Mouse (Mus musculus): Measurements from ENCODE around the gene Srcin1.

Gene Srcin1

GRCm38 (mm10) chr11:97578286-97578685 lies 2.3 kb upstream of the Srcin1 start:
- no peak for DNase-seq

GRCm38 (mm10) chr11:97575638-97576037 lies 348 bp downstream of the Srcin1 start:
- peak; percentile 33 to 69 for DNase-seq

- DNase-seq, result no peak
These were observed 911 bp downstream of the Srcin1 start for GRCm38 (mm10) chr11:97575075-97575474.

- DNase-seq, result no peak
These were observed 1.4 kb downstream of the Srcin1 start for GRCm38 (mm10) chr11:97574551-97575051.

GRCm38 (mm10) chr11:97573891-97574550 lies 2.0 kb downstream of the Srcin1 start:
- DNase-seq, result no peak

GRCm38 (mm10) chr11:97572895-97573480 lies 3.0 kb downstream of the Srcin1 start:
- no peak for DNase-seq

GRCm38 (mm10) chr11:97572089-97572345 lies 4.0 kb downstream of the Srcin1 start:
- no peak for DNase-seq

GRCm38 (mm10) chr11:97571266-97572088 lies 4.5 kb downstream of the Srcin1 start:
- DNase-seq, result no peak

- no peak for DNase-seq
These were observed 5.4 kb downstream of the Srcin1 start for GRCm38 (mm10) chr11:97570493-97571137.

GRCm38 (mm10) chr11:97569806-97570205 lies 6.2 kb downstream of the Srcin1 start:
- DNase-seq, result no peak

- no peak for DNase-seq
These were observed 6.7 kb downstream of the Srcin1 start for GRCm38 (mm10) chr11:97569301-97569724.

- DNase-seq, result no peak
These were observed 7.3 kb downstream of the Srcin1 start for GRCm38 (mm10) chr11:97568729-97569128.

- no peak for DNase-seq
These were observed 8.5 kb downstream of the Srcin1 start for GRCm38 (mm10) chr11:97567480-97567879.

- DNase-seq, result no peak
These were observed 9.4 kb downstream of the Srcin1 start for GRCm38 (mm10) chr11:97566551-97566950.

GRCm38 (mm10) chr11:97563730-97564129 lies 12.3 kb downstream of the Srcin1 start:
- no peak for DNase-seq

- no peak for DNase-seq
These were observed 13.4 kb downstream of the Srcin1 start for GRCm38 (mm10) chr11:97562536-97562935.

GRCm38 (mm10) chr11:97560210-97560963 lies 15.6 kb downstream of the Srcin1 start:
- no peak for DNase-seq

GRCm38 (mm10) chr11:97559549-97559948 lies 16.4 kb downstream of the Srcin1 start:
- no peak for DNase-seq

GRCm38 (mm10) chr11:97557885-97558284 lies 18.1 kb downstream of the Srcin1 start:
- DNase-seq, result no peak

- DNase-seq, result peak; percentile 47 to 71
These were observed 19.2 kb downstream of the Srcin1 start for GRCm38 (mm10) chr11:97556569-97557408.

- DNase-seq, result no peak
These were observed 20.8 kb downstream of the Srcin1 start for GRCm38 (mm10) chr11:97555144-97555543.

GRCm38 (mm10) chr11:97552151-97552550 lies 23.8 kb downstream of the Srcin1 start:
- no peak for DNase-seq

Measured in spleen, adult 18-20 months (tissue).